Mouse (Mus musculus): ENCODE results near the gene Fnbp1.
A peak's percentile ranks its signal among the peaks of the same experiment; 100 is the strongest.

Fnbp1 gene

GRCm38 (mm10) chr2:31075836-31076235 lies 66.0 kb downstream of the Fnbp1 start:
- peaks cover 96% of the 10 kb centered on the region for H3K36me3 ChIP-seq (ENCODE audit: insufficient read depth, low read length)
- no peaks in the 10 kb centered on the region; the same call in 1 of the 2 replicates for H3K9me3 ChIP-seq (ENCODE audit: low read length)
- no peak for TF ChIP-seq CTCF (conservative IDR thresholded peaks at IDR 0.05; ENCODE audit: low read length)
- TF ChIP-seq NANOG (IDR thresholded peaks at IDR 0.05; ENCODE audit: borderline replicate concordance, low read length), result no peak
- TF ChIP-seq POU5F1 (IDR thresholded peaks at IDR 0.05; ENCODE audit: borderline replicate concordance, low read length), result no peak
- H3K27me3 ChIP-seq (ENCODE audit: insufficient read depth, low read length), result no peaks in the 10 kb centered on the region
- peaks cover 57% of the 10 kb centered on the region for H3K4me1 ChIP-seq (replicated peaks; ENCODE audit: low read depth, low read length)
- H3K4me3 ChIP-seq (replicated peaks; ENCODE audit: low read length), result no peak overlapping the region

GRCm38 (mm10) chr2:31075168-31075567 lies 66.6 kb downstream of the Fnbp1 start:
- Histone ChIP-seq H3K36me3 (ENCODE audit: insufficient read depth, low read length) (peaks cover 93% of the 10 kb centered on the region), H3K4me3 (replicated peaks; ENCODE audit: low read length) (no peak overlapping the region), H3K4me1 (replicated peaks; ENCODE audit: low read depth, low read length) (peaks cover 56% of the 10 kb centered on the region), H3K9me3 (ENCODE audit: low read length) (no peaks in the 10 kb centered on the region; the same call in 1 of the 2 replicates), H3K27me3 (ENCODE audit: insufficient read depth, low read length) (no peaks in the 10 kb centered on the region)
- TF ChIP-seq POU5F1 (IDR thresholded peaks at IDR 0.05; ENCODE audit: borderline replicate concordance, low read length) (no peak), CTCF (conservative IDR thresholded peaks at IDR 0.05; ENCODE audit: low read length) (no peak), NANOG (IDR thresholded peaks at IDR 0.05; ENCODE audit: borderline replicate concordance, low read length) (no peak)

DNA sequence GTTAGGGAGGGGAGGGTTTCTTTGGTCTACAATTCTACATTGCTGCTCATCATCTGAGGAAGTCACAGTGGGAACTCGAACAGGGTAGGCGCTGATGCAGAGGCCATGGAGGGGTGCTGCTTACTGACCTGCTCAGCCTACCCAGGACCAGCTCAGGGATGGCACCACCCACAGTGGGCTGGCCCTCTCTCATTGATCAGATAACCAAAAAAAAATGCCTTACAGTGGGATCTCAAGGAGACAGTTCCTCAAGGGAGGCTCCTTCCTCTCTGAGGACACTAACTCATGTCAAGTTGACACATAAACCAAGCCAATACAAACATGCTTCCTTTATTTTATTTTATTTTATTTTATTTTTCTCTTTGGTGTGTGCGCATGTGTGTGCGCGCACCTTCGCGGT lies 72.3 kb downstream of the Fnbp1 start:
- TF ChIP-seq CTCF (conservative IDR thresholded peaks at IDR 0.05; ENCODE audit: low read length), result no peak
- no peak for TF ChIP-seq NANOG (IDR thresholded peaks at IDR 0.05; ENCODE audit: borderline replicate concordance, low read length)
- no peak for TF ChIP-seq POU5F1 (IDR thresholded peaks at IDR 0.05; ENCODE audit: borderline replicate concordance, low read length)
- H3K4me1 ChIP-seq (replicated peaks; ENCODE audit: low read depth, low read length), result peaks cover 65% of the 10 kb centered on the region
- H3K4me3 ChIP-seq (replicated peaks; ENCODE audit: low read length), result peak overlapping the region; percentile 64
- no peaks in the 10 kb centered on the region; the same call in 1 of the 2 replicates for H3K9me3 ChIP-seq (ENCODE audit: low read length)
- peaks cover 55% of the 10 kb centered on the region for H3K36me3 ChIP-seq (ENCODE audit: insufficient read depth, low read length)
- H3K27me3 ChIP-seq (ENCODE audit: insufficient read depth, low read length), result no peaks in the 10 kb centered on the region

- Histone ChIP-seq H3K4me1 (replicated peaks; ENCODE audit: low read depth, low read length) (peaks cover 70% of the 10 kb centered on the region), H3K9me3 (ENCODE audit: low read length) (no peaks in the 10 kb centered on the region; the same call in 1 of the 2 replicates), H3K27me3 (ENCODE audit: insufficient read depth, low read length) (no peaks in the 10 kb centered on the region), H3K36me3 (ENCODE audit: insufficient read depth, low read length) (peaks cover 52% of the 10 kb centered on the region), H3K4me3 (replicated peaks; ENCODE audit: low read length) (peak overlapping the region; percentile 64)
- no peak for TF ChIP-seq POU5F1 (IDR thresholded peaks at IDR 0.05; ENCODE audit: borderline replicate concordance, low read length)
- no peak for TF ChIP-seq CTCF (conservative IDR thresholded peaks at IDR 0.05; ENCODE audit: low read length)
- no peak for TF ChIP-seq NANOG (IDR thresholded peaks at IDR 0.05; ENCODE audit: borderline replicate concordance, low read length)
These were observed 72.7 kb downstream of the Fnbp1 start for GRCm38 (mm10) chr2:31069114-31069445.

- no peak for TF ChIP-seq CTCF (conservative IDR thresholded peaks at IDR 0.05; ENCODE audit: low read length)
- TF ChIP-seq POU5F1 (IDR thresholded peaks at IDR 0.05; ENCODE audit: borderline replicate concordance, low read length), result no peak
- no peak for TF ChIP-seq NANOG (IDR thresholded peaks at IDR 0.05; ENCODE audit: borderline replicate concordance, low read length)
- Histone ChIP-seq H3K27me3 (ENCODE audit: insufficient read depth, low read length) (no peaks in the 10 kb centered on the region), H3K9me3 (ENCODE audit: low read length) (no peaks in the 10 kb centered on the region; the same call in 1 of the 2 replicates), H3K36me3 (ENCODE audit: insufficient read depth, low read length) (peaks cover 49% of the 10 kb centered on the region), H3K4me1 (replicated peaks; ENCODE audit: low read depth, low read length) (peaks cover 72% of the 10 kb centered on the region), H3K4me3 (replicated peaks; ENCODE audit: low read length) (peak overlapping the region; percentile 64)
These were observed 73.3 kb downstream of the Fnbp1 start for GRCm38 (mm10) chr2:31068246-31069113.

GRCm38 (mm10) chr2:31067696-31068245 lies 74.0 kb downstream of the Fnbp1 start:
- peaks cover 43% of the 10 kb centered on the region for H3K36me3 ChIP-seq (ENCODE audit: insufficient read depth, low read length)

GRCm38 (mm10) chr2:31067059-31067595 lies 74.7 kb downstream of the Fnbp1 start:
- H3K27me3 ChIP-seq (ENCODE audit: insufficient read depth, low read length), result no peaks in the 10 kb centered on the region
- no peaks in the 10 kb centered on the region for H3K9me3 ChIP-seq (ENCODE audit: low read length)
- H3K4me1 ChIP-seq (replicated peaks; ENCODE audit: low read depth, low read length), result peaks cover 83% of the 10 kb centered on the region
- TF ChIP-seq CTCF (conservative IDR thresholded peaks at IDR 0.05; ENCODE audit: low read length) (no peak), NANOG (IDR thresholded peaks at IDR 0.05; ENCODE audit: borderline replicate concordance, low read length) (no peak), POU5F1 (IDR thresholded peaks at IDR 0.05; ENCODE audit: borderline replicate concordance, low read length) (no peak)
- H3K4me3 ChIP-seq (replicated peaks; ENCODE audit: low read length), result peak overlapping the region; percentile 64
- peaks cover 43% of the 10 kb centered on the region for H3K36me3 ChIP-seq (ENCODE audit: insufficient read depth, low read length)

More at GRCm38 (mm10) chr2:31067696-31068245, 74.0 kb downstream of the Fnbp1 start:
- Histone ChIP-seq H3K9me3 (ENCODE audit: low read length) (no peaks in the 10 kb centered on the region; the same call in 1 of the 2 replicates), H3K27me3 (ENCODE audit: insufficient read depth, low read length) (no peaks in the 10 kb centered on the region), H3K4me1 (replicated peaks; ENCODE audit: low read depth, low read length) (peaks cover 77% of the 10 kb centered on the region), H3K4me3 (replicated peaks; ENCODE audit: low read length) (peak overlapping the region; percentile 64)
- no peak for TF ChIP-seq CTCF (conservative IDR thresholded peaks at IDR 0.05; ENCODE audit: low read length)
- TF ChIP-seq NANOG (IDR thresholded peaks at IDR 0.05; ENCODE audit: borderline replicate concordance, low read length), result no peak
- no peak for TF ChIP-seq POU5F1 (IDR thresholded peaks at IDR 0.05; ENCODE audit: borderline replicate concordance, low read length)

GRCm38 (mm10) chr2:31066019-31066789 lies 75.6 kb downstream of the Fnbp1 start:
- H3K4me1 ChIP-seq (replicated peaks; ENCODE audit: low read depth, low read length), result peaks cover 86% of the 10 kb centered on the region
- no peak for TF ChIP-seq POU5F1 (IDR thresholded peaks at IDR 0.05; ENCODE audit: borderline replicate concordance, low read length)
- no peak for TF ChIP-seq CTCF (conservative IDR thresholded peaks at IDR 0.05; ENCODE audit: low read length)
- no peak for TF ChIP-seq NANOG (IDR thresholded peaks at IDR 0.05; ENCODE audit: borderline replicate concordance, low read length)
- peaks cover 38% of the 10 kb centered on the region for H3K36me3 ChIP-seq (ENCODE audit: insufficient read depth, low read length)
- H3K9me3 ChIP-seq (ENCODE audit: low read length), result no peaks in the 10 kb centered on the region
- peak overlapping the region; percentile 64 for H3K4me3 ChIP-seq (replicated peaks; ENCODE audit: low read length)
- no peaks in the 10 kb centered on the region for H3K27me3 ChIP-seq (ENCODE audit: insufficient read depth, low read length)

All from E14TG2a.4 (cell line).